Mouse (Mus musculus) liver, postnatal 0 days (tissue): ENCODE data around the gene Ccdc24. TPM values are rescaled to one million over a fixed set of nuclear protein-coding genes. Genes with fewer than 3 reads are reported as not detected.

Source experiments
- ATAC-seq: fragments of 200-750 bp; cut with Nextera tagmentation; 2 replicates; pipeline ENCODE4 v1.8.0; 2017; ENCODE audit warnings: mild to moderate bottlenecking, moderate library complexity
- DNase-seq: peaks from one replicate; pipeline ENCODE4 v3.0.0-alpha.2; 2016
- H3K27ac ChIP-seq: fragments of 300-500 bp; sonication (generic); 2 replicates; pipeline ENCODE4 v1.5.1; 2014; ENCODE audit warnings: antibody characterized with exemption, moderate library complexity, mild to moderate bottlenecking, low read depth
- H3K27me3 ChIP-seq: fragments of 300-500 bp; sonication (generic); 2 replicates; pipeline ENCODE4 v1.6.1; 2014; ENCODE audit warnings: low read length, control low read depth, mixed read lengths; ENCODE audit not compliant: insufficient read depth
- H3K36me3 ChIP-seq: fragments of 300-500 bp; sonication (generic); replicated peaks from 2 replicates; pipeline ENCODE4 v1.6.1; 2014; ENCODE audit warnings: mild to moderate bottlenecking, control low read depth, low read length, moderate library complexity, mixed read lengths; ENCODE audit not compliant: insufficient read depth
- H3K4me1 ChIP-seq: fragments of 300-500 bp; sonication (generic); 2 replicates; pipeline ENCODE4 v1.6.1; 2014; ENCODE audit warnings: antibody characterized with exemption, mild to moderate bottlenecking, control low read depth; ENCODE audit not compliant: insufficient read depth
- H3K4me2 ChIP-seq: fragments of 300-500 bp; sonication (generic); 2 replicates; pipeline ENCODE4 v1.6.1; 2014; ENCODE audit warnings: low read depth, mild to moderate bottlenecking, low read length, moderate library complexity, mixed read lengths
- H3K4me3 ChIP-seq: fragments of 300-500 bp; sonication (generic); 2 replicates; pipeline ENCODE4 v1.5.1; 2014; ENCODE audit warnings: low read depth, low read length
- H3K9ac ChIP-seq: fragments of 300-500 bp; sonication (generic); replicated peaks from 2 replicates; pipeline ENCODE4 v1.6.1; 2014; ENCODE audit warnings: mild to moderate bottlenecking, moderate library complexity
- H3K9me3 ChIP-seq: fragments of 300-500 bp; sonication (generic); 2 replicates; pipeline ENCODE4 v1.6.1; 2016; ENCODE audit warnings: mild to moderate bottlenecking, control low read depth, low read length, mixed read lengths
- CTCF ChIP-seq: sonication (generic); IDR thresholded peaks from 2 replicates; pipeline ENCODE4 v1.5.1; 2016; ENCODE audit warnings: antibody characterized with exemption, low read depth
- EP300 ChIP-seq: IDR thresholded peaks from 2 replicates; pipeline ENCODE4 v1.6.1; 2016; ENCODE audit warnings: antibody characterized with exemption, low read depth, mild to moderate bottlenecking
- WGBS: fragments of 180-500 bp; shearing (Covaris S2); extraction: QIAGEN DNeasy Blood & Tissue Kit; methylation state at CpG from one replicate; pipeline ENCODE4 v1.1.7; 2014; ENCODE audit not compliant: insufficient replicate concordance; 5-methylcytosine and 5-hydroxymethylcytosine counted together
- polyA plus RNA-seq: library from polyadenylated mRNA; unstranded; fragments of >200 nt; fragmentation: Nextera tagmentation; extraction: Ambion mirVana; gene quantifications from 2 replicates; pipeline ENCODE4 v1.2.1, GENCODE M21; 2015

Ccdc24 gene
- polyA plus RNA-seq, 1 experiment from 2014 or later = 0.34 TPM

DNA sequence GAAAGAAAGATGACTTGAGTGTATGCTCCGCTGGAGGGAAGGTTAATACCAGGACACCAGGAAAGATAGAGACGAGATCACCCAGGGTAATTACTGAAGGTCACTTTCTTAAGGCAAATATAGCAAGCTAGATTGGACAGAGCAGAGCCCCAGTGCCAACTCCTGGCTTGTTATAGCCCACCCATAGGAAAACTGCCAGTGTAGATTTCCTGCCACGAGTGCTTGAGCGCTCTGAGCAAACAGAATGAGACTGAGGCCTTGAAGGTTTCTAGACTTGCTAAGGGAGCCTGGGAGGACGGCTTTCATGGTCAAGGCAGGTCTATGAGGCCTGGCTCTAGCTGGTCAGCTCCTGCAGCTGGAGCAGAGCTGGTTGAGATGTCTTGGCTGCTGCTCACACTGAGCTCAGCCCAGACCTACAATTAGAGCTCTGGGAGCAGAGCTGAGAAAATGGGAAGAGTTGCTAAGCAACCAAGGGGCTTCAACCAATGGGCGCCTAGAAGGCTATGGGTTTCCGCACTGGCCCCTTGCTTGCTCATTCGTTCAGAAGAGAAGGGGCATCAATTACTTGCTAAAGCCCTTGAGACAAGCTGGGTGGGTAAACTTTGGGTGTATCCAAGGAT is 36.6 kb upstream of the Ccdc24 start:
- H3K4me2 ChIP-seq = no peak overlapping the region
- no peaks in the 10 kb centered on the region for H3K27me3 ChIP-seq
- H3K9me3 ChIP-seq = no peaks in the 10 kb centered on the region
- ATAC-seq (no peak), DNase-seq (no peak)
- peaks cover 10% of the 10 kb centered on the region for H3K4me1 ChIP-seq
- H3K4me3 ChIP-seq = no peak overlapping the region
- TF ChIP-seq EP300 (no peak), CTCF (no peak)
- WGBS = 82% methylated on average over 8 of the region's 8 CpGs
- H3K27ac ChIP-seq = no peak overlapping the region
- H3K9ac ChIP-seq = no peak overlapping the region
- H3K36me3 ChIP-seq = peaks cover 14% of the 10 kb centered on the region

DNA sequence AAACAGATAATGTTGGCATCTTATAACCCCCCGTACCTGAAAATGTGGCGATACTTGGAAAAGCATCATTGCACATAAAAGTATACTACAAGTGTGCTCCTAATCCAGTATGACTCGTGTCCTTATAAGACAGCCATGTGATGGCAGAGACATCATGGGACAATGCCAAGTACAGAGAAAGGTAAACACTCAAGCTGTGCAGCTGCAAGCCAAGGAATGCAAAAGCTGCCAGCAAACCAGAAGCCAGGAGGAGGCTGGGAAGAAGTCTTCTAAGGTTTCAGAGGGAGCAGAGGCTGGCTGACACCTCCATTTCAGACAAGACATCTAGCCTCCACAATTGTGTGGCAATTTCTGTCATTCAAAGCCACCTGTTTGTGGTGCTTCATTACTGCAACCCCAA is 33.8 kb upstream of the Ccdc24 start:
- no peak for ATAC-seq
- no peak overlapping the region for H3K27ac ChIP-seq
- no peaks in the 10 kb centered on the region for H3K9me3 ChIP-seq
- peaks cover 39% of the 10 kb centered on the region for H3K36me3 ChIP-seq
- H3K4me2 ChIP-seq = no peak overlapping the region
- WGBS = 82% methylated on average over 3 of the region's 3 CpGs
- H3K27me3 ChIP-seq = no peaks in the 10 kb centered on the region
- H3K4me3 ChIP-seq = no peak overlapping the region
- H3K4me1 ChIP-seq = no peaks in the 10 kb centered on the region
- TF ChIP-seq CTCF (no peak), EP300 (no peak)
- no peak for DNase-seq
- H3K9ac ChIP-seq = no peak overlapping the region

DNA sequence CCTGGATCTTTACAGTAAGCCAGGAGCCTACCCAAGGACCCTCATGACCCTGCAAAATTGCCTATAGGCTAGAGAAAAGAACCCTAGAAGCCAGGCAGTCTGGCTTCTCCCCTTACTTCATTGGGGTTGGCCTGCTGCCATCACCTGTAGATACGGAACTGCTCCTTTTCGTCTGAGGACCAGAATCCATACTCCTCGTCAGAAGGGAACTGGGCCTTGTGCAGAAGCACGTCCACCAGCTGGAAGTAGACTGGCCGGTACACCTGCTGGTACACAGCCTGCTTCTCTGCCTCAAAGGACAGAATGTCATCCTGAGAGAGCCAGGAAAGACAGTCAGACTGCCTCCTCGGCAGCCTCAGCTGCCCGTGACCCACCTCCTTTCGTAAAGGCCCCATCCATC is 32.4 kb upstream of the Ccdc24 start:
- no peak for TF ChIP-seq EP300
- TF ChIP-seq CTCF = no peak
- Histone ChIP-seq H3K4me1 (no peaks in the 10 kb centered on the region), H3K27me3 (no peaks in the 10 kb centered on the region), H3K9ac (no peak overlapping the region), H3K36me3 (peaks cover 48% of the 10 kb centered on the region), H3K4me2 (no peak overlapping the region), H3K9me3 (no peaks in the 10 kb centered on the region), H3K27ac (no peak overlapping the region), H3K4me3 (no peak overlapping the region)
- 87% methylated on average over 8 of the region's 8 CpGs for WGBS
- no peak for DNase-seq
- no peak for ATAC-seq

DNA sequence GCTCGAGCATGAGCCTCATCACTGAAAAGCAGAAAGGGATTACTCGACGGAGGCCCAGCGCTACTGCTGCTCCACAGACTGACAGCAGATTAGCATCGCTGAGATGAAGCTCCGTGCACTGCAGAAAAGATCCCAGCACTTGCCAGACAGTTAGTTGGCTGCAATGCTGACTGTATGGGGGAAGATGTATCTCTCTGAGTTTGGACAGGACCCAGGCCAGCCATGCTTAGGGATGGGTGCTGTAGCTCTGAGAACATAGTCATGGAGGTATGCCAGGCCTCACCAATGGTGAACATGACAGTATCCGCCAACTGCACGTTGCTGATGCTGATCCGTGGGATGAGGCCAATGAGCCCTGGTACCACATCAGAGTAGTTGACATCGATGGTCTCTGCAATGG is 31.7 kb upstream of the Ccdc24 start:
- Histone ChIP-seq H3K9ac (no peak overlapping the region), H3K4me1 (no peaks in the 10 kb centered on the region), H3K9me3 (no peaks in the 10 kb centered on the region), H3K27me3 (no peaks in the 10 kb centered on the region), H3K27ac (no peak overlapping the region), H3K36me3 (peaks cover 54% of the 10 kb centered on the region), H3K4me3 (no peak overlapping the region), H3K4me2 (no peak overlapping the region)
- ATAC-seq = no peak
- TF ChIP-seq CTCF (no peak), EP300 (no peak)
- no peak for DNase-seq
- 87% methylated on average over 10 of the region's 10 CpGs for WGBS

DNA sequence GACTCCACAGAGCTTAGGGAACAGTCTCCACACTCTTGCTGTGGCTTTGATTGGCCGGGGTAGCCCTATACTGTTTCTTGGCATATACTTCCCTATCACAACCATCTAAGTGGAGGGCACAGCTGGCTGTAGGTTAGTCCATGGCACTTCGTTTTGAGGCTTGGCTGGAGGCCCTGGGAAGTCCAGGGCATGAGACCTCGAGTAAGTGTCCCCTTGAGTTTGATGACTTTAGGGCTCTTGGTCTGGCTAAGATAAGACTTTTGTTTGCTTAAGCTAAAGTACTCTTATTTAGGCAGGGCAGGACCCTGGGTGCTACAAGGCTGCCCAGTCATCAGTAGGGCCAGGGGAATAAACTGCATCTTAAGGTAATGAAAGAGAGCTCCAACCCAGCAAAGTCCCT is 25.8 kb upstream of the Ccdc24 start:
- Histone ChIP-seq H3K4me1 (no peaks in the 10 kb centered on the region), H3K4me3 (no peak overlapping the region), H3K36me3 (peaks cover 43% of the 10 kb centered on the region), H3K27me3 (no peaks in the 10 kb centered on the region), H3K27ac (no peak overlapping the region), H3K9me3 (no peaks in the 10 kb centered on the region), H3K4me2 (no peak overlapping the region), H3K9ac (no peak overlapping the region)
- ATAC-seq = no peak
- 66% methylated on average over 3 of the region's 3 CpGs for WGBS
- TF ChIP-seq CTCF (no peak), EP300 (no peak)
- no peak for DNase-seq

DNA sequence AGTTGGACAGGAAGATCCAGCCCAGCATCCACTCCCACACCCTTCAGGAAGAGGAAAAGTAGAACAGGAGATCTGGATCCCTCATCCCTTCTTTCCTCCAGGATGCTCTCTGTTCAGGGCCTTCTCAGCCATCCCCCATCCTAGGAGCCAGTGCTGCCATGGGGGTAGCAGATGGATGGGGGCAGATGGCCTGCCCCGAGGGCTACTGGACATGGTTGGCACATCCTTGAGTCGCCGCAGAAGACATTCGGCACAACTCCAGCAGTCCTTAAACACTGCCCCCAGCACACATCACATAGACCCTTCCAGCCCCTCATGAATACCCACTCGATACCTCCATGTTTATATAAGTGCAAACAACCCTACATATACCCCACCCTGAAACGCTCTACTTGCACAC is 23.7 kb upstream of the Ccdc24 start:
- H3K36me3 ChIP-seq = peaks cover 23% of the 10 kb centered on the region
- WGBS = 85% methylated on average over 6 of the region's 6 CpGs
- no peak overlapping the region for H3K4me2 ChIP-seq

DNA sequence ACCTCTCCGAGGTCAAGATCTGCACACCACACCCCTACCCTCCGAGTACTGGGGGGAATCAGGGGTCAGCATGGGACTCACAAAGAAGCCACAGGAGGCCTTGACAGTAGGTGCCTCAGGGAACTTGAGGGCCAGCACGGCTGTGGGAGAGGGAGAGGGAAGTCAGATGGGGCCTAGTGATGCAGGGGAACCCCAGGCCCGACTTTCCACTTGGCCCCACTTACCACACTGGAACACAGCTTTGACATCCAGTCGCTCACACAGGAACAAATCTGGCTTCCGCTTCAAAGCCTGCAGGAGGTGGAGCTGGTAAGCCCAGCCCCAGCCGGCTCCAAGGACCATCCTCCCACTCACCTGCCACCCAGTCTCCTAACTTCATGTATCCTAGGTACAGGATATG is 23.0 kb upstream of the Ccdc24 start:
- H3K27ac ChIP-seq = no peak overlapping the region
- 79% methylated on average over 7 of the region's 7 CpGs for WGBS
- ATAC-seq = no peak
- no peak overlapping the region for H3K4me3 ChIP-seq
- H3K27me3 ChIP-seq = no peaks in the 10 kb centered on the region
- H3K4me2 ChIP-seq = no peak overlapping the region
- H3K4me1 ChIP-seq = peaks cover 7% of the 10 kb centered on the region
- H3K36me3 ChIP-seq = peaks cover 18% of the 10 kb centered on the region
- no peak for DNase-seq
- H3K9ac ChIP-seq = no peak overlapping the region
- H3K9me3 ChIP-seq = no peaks in the 10 kb centered on the region
- TF ChIP-seq CTCF (no peak), EP300 (no peak)

More for the DNA sequence above, 23.7 kb upstream of the Ccdc24 start:
- no peak overlapping the region for H3K4me3 ChIP-seq
- no peak overlapping the region for H3K9ac ChIP-seq
- no peaks in the 10 kb centered on the region for H3K9me3 ChIP-seq
- no peaks in the 10 kb centered on the region for H3K27me3 ChIP-seq
- ATAC-seq (no peak), DNase-seq (no peak)
- no peak overlapping the region for H3K27ac ChIP-seq
- peaks cover 5% of the 10 kb centered on the region for H3K4me1 ChIP-seq
- no peak for TF ChIP-seq CTCF
- no peak for TF ChIP-seq EP300
